Mouse (Mus musculus) testis, adult 2 months (tissue): Measurements from ENCODE around the gene Ago1. TPM values are rescaled to one million over a fixed set of nuclear protein-coding genes. Genes with fewer than 3 reads are reported as not detected.

Source experiments
- H3K27ac ChIP-seq: fragments of 200-500 bp; 2 replicates; pipeline ENCODE4 v1.5.1; 2012; ENCODE audit warnings: low read depth, low read length; ENCODE audit not compliant: control insufficient read depth, insufficient read depth
- H3K27me3 ChIP-seq: fragments of 200-500 bp; 2 replicates; pipeline ENCODE4 v1.6.1; 2012; ENCODE audit warnings: mild to moderate bottlenecking, low read length, moderate library complexity; ENCODE audit not compliant: control insufficient read depth, insufficient read depth
- H3K36me3 ChIP-seq: fragments of 200-500 bp; 2 replicates; pipeline ENCODE4 v1.6.1; 2012; ENCODE audit warnings: mild to moderate bottlenecking, low read length; ENCODE audit not compliant: control insufficient read depth, insufficient read depth
- H3K4me1 ChIP-seq: fragments of 200-500 bp; 2 replicates; pipeline ENCODE4 v1.6.1; 2012; ENCODE audit warnings: low read length; ENCODE audit not compliant: control insufficient read depth, insufficient read depth
- H3K4me3 ChIP-seq: fragments of 200-500 bp; 2 replicates; pipeline ENCODE4 v1.5.1; 2012; ENCODE audit warnings: low read depth, mild to moderate bottlenecking, low read length, moderate library complexity, mixed read lengths; ENCODE audit not compliant: control insufficient read depth
- CTCF ChIP-seq: fragments of 200-500 bp; IDR thresholded peaks from 2 replicates; pipeline ENCODE4 v1.5.1; 2012; ENCODE audit warnings: low read depth, mild to moderate bottlenecking, inconsistent platforms, low read length, moderate library complexity; ENCODE audit not compliant: control insufficient read depth, insufficient read depth, insufficient replicate concordance
- POLR2A ChIP-seq: fragments of 200-500 bp; IDR thresholded peaks from 2 replicates; pipeline ENCODE4 v1.6.1; 2012; ENCODE audit warnings: low read depth, mild to moderate bottlenecking, inconsistent platforms, low read length, moderate library complexity; ENCODE audit not compliant: control insufficient read depth
- polyA plus RNA-seq: library from polyadenylated mRNA; depleted of rRNA; stranded (reverse); fragments of >200 nt; gene quantifications from 2 replicates; pipeline ENCODE4 v1.2.3, GENCODE M21; 2012; rRNA removed

Gene Ago1
- polyA plus RNA-seq, 1 experiment = 3.6 TPM

DNA sequence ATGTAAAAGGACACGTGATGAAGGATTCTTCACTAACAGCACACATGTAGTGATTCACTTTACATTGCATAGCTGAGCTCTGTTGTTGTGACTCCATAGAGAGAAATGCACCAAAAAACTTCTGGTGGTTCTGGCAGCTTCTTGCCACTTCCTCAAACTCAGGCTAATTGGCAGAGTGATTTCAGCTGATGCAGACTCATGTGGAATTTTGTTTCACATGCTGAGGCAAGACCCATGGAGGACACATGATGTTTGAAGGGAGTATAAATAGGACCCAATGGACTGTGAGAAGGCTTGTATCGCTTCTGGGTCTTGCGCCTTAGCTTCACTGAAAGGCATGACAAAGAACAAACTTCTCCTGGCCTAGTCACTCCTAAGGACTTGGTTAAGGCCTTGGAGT, 55.9 kb downstream of the Ago1 start:
- H3K27me3 ChIP-seq = no peaks in the 10 kb centered on the region
- no peak overlapping the region for H3K4me3 ChIP-seq
- no peak for TF ChIP-seq CTCF
- TF ChIP-seq POLR2A = no peak
- H3K4me1 ChIP-seq = no peaks in the 10 kb centered on the region
- H3K36me3 ChIP-seq = no peaks in the 10 kb centered on the region; the same call in 1 of the 2 replicates
- H3K27ac ChIP-seq = no peak overlapping the region

Other genes starting within 250 kb of the Ago1 start
- gene Map7d1, start 212.2 kb downstream of the Ago1 start, polyA plus RNA-seq = 6.0 and 7.5 TPM in 2 replicates
- gene Trappc3, start 206.3 kb downstream of the Ago1 start, polyA plus RNA-seq = 20.1 and 20.5 TPM in 2 replicates
- 0.42 and 0.48 TPM in 2 replicates for gene Col8a2, start 181.8 kb downstream of the Ago1 start, polyA plus RNA-seq
- 5.8 and 8.1 TPM in 2 replicates for gene Adprhl2, start 146.9 kb downstream of the Ago1 start, polyA plus RNA-seq
- gene Tekt2, start 142.9 kb downstream of the Ago1 start, polyA plus RNA-seq = 507 and 517 TPM in 2 replicates
- gene Ago3, start 39.0 kb downstream of the Ago1 start, polyA plus RNA-seq = 14.7 and 15.5 TPM in 2 replicates
- gene Ago4, start 64.9 kb upstream of the Ago1 start, polyA plus RNA-seq = 4.7 and 5.1 TPM in 2 replicates
- 1.6 and 2.2 TPM in 2 replicates for gene Clspn, start 88.4 kb upstream of the Ago1 start, polyA plus RNA-seq
- gene 5730409E04Rik, start 141.2 kb upstream of the Ago1 start, polyA plus RNA-seq = 2.2 and 2.4 TPM in 2 replicates
- gene Psmb2, start 209.0 kb upstream of the Ago1 start, polyA plus RNA-seq = 66.9 and 77.9 TPM in 2 replicates